Mouse (Mus musculus): ENCODE data around the gene Tbc1d15. TPM values are rescaled to one million over a fixed set of nuclear protein-coding genes. Genes with fewer than 3 reads are reported as not detected.
"Not testable (repeated sequence)": the region's sequence is repeated elsewhere in the genome, so short reads cannot be mapped to it uniquely, and the experiment has no call there.

The Tbc1d15 gene
- polyA plus RNA-seq, 1 experiment from 2014 or later, result 42.3 TPM

DNA sequence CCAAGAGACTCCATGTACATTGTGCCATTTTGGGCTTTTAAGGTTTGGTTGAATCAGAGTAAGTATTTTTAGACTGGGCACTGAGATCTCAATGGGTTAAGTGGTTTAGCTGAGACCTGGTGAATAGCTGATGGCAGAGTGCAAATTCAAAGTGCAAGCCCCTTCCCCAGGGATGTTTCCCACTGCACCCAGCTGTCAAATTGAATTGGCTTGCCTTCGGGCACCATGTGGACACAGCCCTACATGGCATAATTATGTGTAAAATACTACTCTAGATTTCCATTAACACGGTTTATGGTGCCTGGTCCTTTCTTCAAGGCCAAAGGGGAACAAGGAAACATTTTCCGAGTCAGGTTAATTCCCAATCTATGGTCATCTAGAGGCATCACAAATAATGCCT lies 70.2 kb downstream of the Tbc1d15 start:
- Histone ChIP-seq H3K9me3 (ENCODE audit: control insufficient read depth, low read length) (no peaks in the 10 kb centered on the region), H3K36me3 (ENCODE audit: control insufficient read depth, insufficient read depth, low read length) (no peaks in the 10 kb centered on the region), H3K4me3 (ENCODE audit: control insufficient read depth in 1 of 2, insufficient read depth in 1 of 2, low read depth in 1 of 2, low read length in 2 of 2) (no peak overlapping the region), H3K4me2 (ENCODE audit: low read length) (no peak overlapping the region), H3K27ac (replicated peaks in 1 of 2; ENCODE audit: control insufficient read depth in 1 of 2, insufficient read depth in 1 of 2, low read depth in 2 of 2, low read length in 2 of 2) (no peak overlapping the region), H3K27me3 (ENCODE audit: control insufficient read depth, insufficient read depth, low read length) (no peaks in the 10 kb centered on the region), H3K4me1 (ENCODE audit: control insufficient read depth in 2 of 2, insufficient read depth in 2 of 2, low read length in 2 of 2) (no peaks in the 10 kb centered on the region), H3K9ac (ENCODE audit: low read length) (no peak overlapping the region)
- ATAC-seq (ENCODE audit: insufficient number of reproducible peaks, insufficient read depth, low FRiP score, low read depth), result no peak
- WGBS, result 66% methylated on average over 3 of the region's 3 CpGs

- not testable (repeated sequence) for H3K27me3 ChIP-seq (ENCODE audit: control insufficient read depth, insufficient read depth, low read length); H3K9me3 ChIP-seq (ENCODE audit: control insufficient read depth, low read length); H3K4me1 ChIP-seq (ENCODE audit: control insufficient read depth in 2 of 2, insufficient read depth in 2 of 2, low read length in 2 of 2); H3K4me3 ChIP-seq (ENCODE audit: control insufficient read depth in 1 of 2, insufficient read depth in 1 of 2, low read depth in 1 of 2, low read length in 2 of 2); H3K4me2 ChIP-seq (ENCODE audit: low read length); H3K9ac ChIP-seq (ENCODE audit: low read length); ATAC-seq (ENCODE audit: insufficient number of reproducible peaks, insufficient read depth, low FRiP score, low read depth); H3K36me3 ChIP-seq (ENCODE audit: control insufficient read depth, insufficient read depth, low read length); H3K27ac ChIP-seq (replicated peaks in 1 of 2; ENCODE audit: control insufficient read depth in 1 of 2, insufficient read depth in 1 of 2, low read depth in 2 of 2, low read length in 2 of 2)
- WGBS, result 57% methylated on average over 6 of the region's 6 CpGs
These were observed 73.2 kb downstream of the Tbc1d15 start for GRCm38 (mm10) chr10:115178019-115178418.

- Histone ChIP-seq H3K36me3 (ENCODE audit: control insufficient read depth, insufficient read depth, low read length) (no peaks in the 10 kb centered on the region), H3K27ac (replicated peaks in 1 of 2; ENCODE audit: control insufficient read depth in 1 of 2, insufficient read depth in 1 of 2, low read depth in 2 of 2, low read length in 2 of 2) (no peak overlapping the region), H3K27me3 (ENCODE audit: control insufficient read depth, insufficient read depth, low read length) (no peaks in the 10 kb centered on the region), H3K9ac (ENCODE audit: low read length) (no peak overlapping the region), H3K9me3 (ENCODE audit: control insufficient read depth, low read length) (no peaks in the 10 kb centered on the region), H3K4me1 (ENCODE audit: control insufficient read depth in 2 of 2, insufficient read depth in 2 of 2, low read length in 2 of 2) (no peaks in the 10 kb centered on the region), H3K4me3 (ENCODE audit: control insufficient read depth in 1 of 2, insufficient read depth in 1 of 2, low read depth in 1 of 2, low read length in 2 of 2) (no peak overlapping the region), H3K4me2 (ENCODE audit: low read length) (no peak overlapping the region)
- no peak for ATAC-seq (ENCODE audit: insufficient number of reproducible peaks, insufficient read depth, low FRiP score, low read depth)
- WGBS, result 51% methylated on average over 12 of the region's 12 CpGs
These were observed 75.7 kb downstream of the Tbc1d15 start for GRCm38 (mm10) chr10:115175591-115175991.

DNA sequence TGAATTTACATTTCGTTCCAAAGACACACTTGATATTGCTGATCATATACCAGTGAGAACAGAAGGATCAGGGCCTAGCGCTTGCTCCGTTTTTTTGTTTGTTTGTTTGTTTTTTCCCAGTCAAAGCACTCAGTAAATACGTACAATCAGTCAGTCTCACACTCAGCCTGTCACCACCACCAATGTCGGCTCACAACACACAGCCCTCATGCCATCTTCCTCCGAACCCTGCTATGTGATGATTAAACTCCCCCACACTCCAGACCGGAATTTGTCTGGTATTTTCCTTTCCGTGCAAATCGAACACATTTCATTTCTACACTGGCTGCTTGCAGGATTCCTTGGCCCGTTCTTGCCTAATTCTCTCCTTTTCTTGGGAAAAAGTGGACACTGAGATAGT lies 77.9 kb downstream of the Tbc1d15 start:
- no peak overlapping the region for H3K27ac ChIP-seq (replicated peaks in 1 of 2; ENCODE audit: control insufficient read depth in 1 of 2, insufficient read depth in 1 of 2, low read depth in 2 of 2, low read length in 2 of 2)
- peak overlapping the region; percentile 21; the same call in 1 of the 2 replicates for H3K4me2 ChIP-seq (ENCODE audit: low read length)
- ATAC-seq (ENCODE audit: insufficient number of reproducible peaks, insufficient read depth, low FRiP score, low read depth), result no peak
- no peak overlapping the region for H3K4me3 ChIP-seq (ENCODE audit: control insufficient read depth in 1 of 2, insufficient read depth in 1 of 2, low read depth in 1 of 2, low read length in 2 of 2)
- H3K9ac ChIP-seq (ENCODE audit: low read length), result no peak overlapping the region
- H3K9me3 ChIP-seq (ENCODE audit: control insufficient read depth, low read length), result no peaks in the 10 kb centered on the region
- 54% methylated on average over 10 of the region's 10 CpGs for WGBS
- no peaks in the 10 kb centered on the region for H3K27me3 ChIP-seq (ENCODE audit: control insufficient read depth, insufficient read depth, low read length)
- H3K4me1 ChIP-seq (ENCODE audit: control insufficient read depth in 2 of 2, insufficient read depth in 2 of 2, low read length in 2 of 2), result no peaks in the 10 kb centered on the region
- no peaks in the 10 kb centered on the region for H3K36me3 ChIP-seq (ENCODE audit: control insufficient read depth, insufficient read depth, low read length)

GRCm38 (mm10) chr10:115171351-115171818 lies 79.9 kb downstream of the Tbc1d15 start:
- Histone ChIP-seq H3K36me3 (ENCODE audit: control insufficient read depth, insufficient read depth, low read length) (no peaks in the 10 kb centered on the region), H3K27me3 (ENCODE audit: control insufficient read depth, insufficient read depth, low read length) (no peaks in the 10 kb centered on the region), H3K27ac (replicated peaks in 1 of 2; ENCODE audit: control insufficient read depth in 1 of 2, insufficient read depth in 1 of 2, low read depth in 2 of 2, low read length in 2 of 2) (no peak overlapping the region), H3K4me2 (ENCODE audit: low read length) (no peak overlapping the region), H3K4me3 (ENCODE audit: control insufficient read depth in 1 of 2, insufficient read depth in 1 of 2, low read depth in 1 of 2, low read length in 2 of 2) (no peak overlapping the region), H3K4me1 (ENCODE audit: control insufficient read depth in 2 of 2, insufficient read depth in 2 of 2, low read length in 2 of 2) (no peaks in the 10 kb centered on the region), H3K9me3 (ENCODE audit: control insufficient read depth, low read length) (no peaks in the 10 kb centered on the region), H3K9ac (ENCODE audit: low read length) (no peak overlapping the region)
- no peak for ATAC-seq (ENCODE audit: insufficient number of reproducible peaks, insufficient read depth, low FRiP score, low read depth)
- WGBS, result 20% methylated on average over 8 of the region's 8 CpGs

DNA sequence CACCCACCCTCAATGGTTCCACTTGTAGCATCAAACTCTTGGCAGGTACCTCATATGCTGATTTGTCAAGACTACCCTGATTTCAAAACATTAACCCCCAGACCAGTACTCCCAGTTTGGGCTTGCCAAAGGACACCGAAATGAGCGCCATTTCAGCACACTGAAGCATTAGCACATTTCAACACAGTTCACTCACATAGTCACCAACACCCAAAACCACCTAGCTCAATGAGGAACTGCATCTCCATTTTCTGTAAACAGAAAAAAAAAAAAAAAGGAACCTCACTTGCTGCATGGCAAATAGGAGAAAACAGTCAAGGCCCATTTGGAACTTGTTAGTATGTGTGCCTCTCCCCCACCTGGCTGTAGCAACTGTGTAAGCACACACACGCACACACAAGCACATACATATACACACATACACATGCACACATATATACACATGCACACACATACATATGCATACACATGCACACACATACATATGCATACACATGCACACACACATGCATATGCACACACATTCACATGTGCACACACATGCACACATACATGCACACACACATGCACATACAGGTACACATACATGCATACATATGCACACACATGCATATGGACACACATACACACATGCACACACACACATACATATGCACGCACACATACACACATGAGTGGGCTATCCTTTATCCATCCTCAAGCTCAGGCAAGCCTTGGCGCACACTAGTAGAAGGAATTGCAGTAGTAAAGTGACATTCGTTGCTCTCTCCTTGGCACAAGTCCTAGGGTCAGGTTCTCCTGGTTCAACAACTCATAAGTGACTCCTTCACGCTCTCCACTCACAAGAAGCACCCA lies 80.5 kb downstream of the Tbc1d15 start:
- Histone ChIP-seq H3K36me3 (ENCODE audit: control insufficient read depth, insufficient read depth, low read length) (no peaks in the 10 kb centered on the region), H3K4me1 (ENCODE audit: control insufficient read depth in 2 of 2, insufficient read depth in 2 of 2, low read length in 2 of 2) (no peaks in the 10 kb centered on the region), H3K9me3 (ENCODE audit: control insufficient read depth, low read length) (no peaks in the 10 kb centered on the region), H3K9ac (ENCODE audit: low read length) (no peak overlapping the region), H3K4me3 (ENCODE audit: control insufficient read depth in 1 of 2, insufficient read depth in 1 of 2, low read depth in 1 of 2, low read length in 2 of 2) (no peak overlapping the region), H3K4me2 (ENCODE audit: low read length) (no peak overlapping the region), H3K27ac (replicated peaks in 1 of 2; ENCODE audit: control insufficient read depth in 1 of 2, insufficient read depth in 1 of 2, low read depth in 2 of 2, low read length in 2 of 2) (no peak overlapping the region), H3K27me3 (ENCODE audit: control insufficient read depth, insufficient read depth, low read length) (no peaks in the 10 kb centered on the region)
- ATAC-seq (ENCODE audit: insufficient number of reproducible peaks, insufficient read depth, low FRiP score, low read depth), result no peak
- 74% methylated on average over 7 of the region's 7 CpGs for WGBS

DNA sequence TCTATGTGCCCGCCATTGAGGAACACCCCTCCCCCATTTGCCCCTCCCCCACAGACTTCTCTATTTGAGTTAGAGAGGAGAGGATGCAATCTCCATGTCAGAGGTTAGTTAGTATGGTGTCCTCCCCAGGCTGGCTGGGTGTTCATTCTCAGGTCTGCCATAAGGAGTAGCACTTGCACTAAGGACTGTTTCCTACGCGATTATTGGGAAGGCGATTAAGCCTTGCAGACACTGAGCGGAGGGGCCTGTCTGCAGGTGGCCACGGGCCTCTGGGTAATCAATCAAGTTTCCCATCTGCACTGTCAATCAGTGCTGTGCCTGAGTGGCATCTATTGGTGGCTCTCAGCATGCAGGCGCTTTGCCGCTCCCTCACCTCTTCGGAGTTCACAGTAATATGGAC lies 81.9 kb downstream of the Tbc1d15 start:
- no peaks in the 10 kb centered on the region for H3K27me3 ChIP-seq (ENCODE audit: control insufficient read depth, insufficient read depth, low read length)
- no peak overlapping the region for H3K27ac ChIP-seq (replicated peaks in 1 of 2; ENCODE audit: control insufficient read depth in 1 of 2, insufficient read depth in 1 of 2, low read depth in 2 of 2, low read length in 2 of 2)
- no peak for ATAC-seq (ENCODE audit: insufficient number of reproducible peaks, insufficient read depth, low FRiP score, low read depth)
- no peaks in the 10 kb centered on the region for H3K4me1 ChIP-seq (ENCODE audit: control insufficient read depth in 2 of 2, insufficient read depth in 2 of 2, low read length in 2 of 2)
- no peaks in the 10 kb centered on the region for H3K9me3 ChIP-seq (ENCODE audit: control insufficient read depth, low read length)
- H3K9ac ChIP-seq (ENCODE audit: low read length), result no peak overlapping the region
- 39% methylated on average over 9 of the region's 9 CpGs for WGBS
- no peak overlapping the region for H3K4me2 ChIP-seq (ENCODE audit: low read length)
- H3K4me3 ChIP-seq (ENCODE audit: control insufficient read depth in 1 of 2, insufficient read depth in 1 of 2, low read depth in 1 of 2, low read length in 2 of 2), result no peak overlapping the region
- no peaks in the 10 kb centered on the region for H3K36me3 ChIP-seq (ENCODE audit: control insufficient read depth, insufficient read depth, low read length)

DNA sequence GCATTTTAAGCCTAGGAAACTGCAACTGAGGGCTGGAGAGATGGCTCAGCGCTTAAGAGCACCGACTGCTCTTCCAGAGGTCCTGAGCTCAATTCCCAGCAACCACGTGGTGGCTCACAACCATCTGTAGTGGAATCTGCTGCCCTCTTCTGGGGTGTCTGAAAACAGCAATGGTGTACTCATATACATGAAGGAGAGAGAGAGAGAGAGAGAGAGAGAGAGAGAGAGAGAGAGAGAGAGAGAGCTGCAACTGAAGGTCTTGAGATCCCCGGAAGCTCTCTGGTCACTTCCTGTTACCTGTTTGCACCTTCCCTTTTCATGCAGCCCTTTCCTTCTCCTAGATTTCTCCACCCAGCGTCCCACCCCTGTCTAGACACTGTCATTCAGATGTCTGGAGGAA lies 91.0 kb downstream of the Tbc1d15 start:
- Histone ChIP-seq H3K9ac (ENCODE audit: low read length) (no peak overlapping the region), H3K4me3 (ENCODE audit: control insufficient read depth in 1 of 2, insufficient read depth in 1 of 2, low read depth in 1 of 2, low read length in 2 of 2) (no peak overlapping the region), H3K36me3 (ENCODE audit: control insufficient read depth, insufficient read depth, low read length) (no peaks in the 10 kb centered on the region), H3K4me2 (ENCODE audit: low read length) (no peak overlapping the region), H3K27me3 (ENCODE audit: control insufficient read depth, insufficient read depth, low read length) (no peaks in the 10 kb centered on the region), H3K9me3 (ENCODE audit: control insufficient read depth, low read length) (no peaks in the 10 kb centered on the region), H3K27ac (replicated peaks in 1 of 2; ENCODE audit: control insufficient read depth in 1 of 2, insufficient read depth in 1 of 2, low read depth in 2 of 2, low read length in 2 of 2) (no peak overlapping the region), H3K4me1 (ENCODE audit: control insufficient read depth in 2 of 2, insufficient read depth in 2 of 2, low read length in 2 of 2) (no peaks in the 10 kb centered on the region)
- WGBS, result 65% methylated on average over 5 of the region's 5 CpGs
- ATAC-seq (ENCODE audit: insufficient number of reproducible peaks, insufficient read depth, low FRiP score, low read depth), result no peak

Data from heart, embryonic 14.5 days (tissue).